Mouse (Mus musculus) adrenal gland, adult 18-20 months (tissue): ENCODE data around the gene Gm13691. TPM values are rescaled to one million over a fixed set of nuclear protein-coding genes. Genes with fewer than 3 reads are reported as not detected.
"Not testable (repeated sequence)": the region's sequence is repeated elsewhere in the genome, so short reads cannot be mapped to it uniquely, and the experiment has no call there.

Experiments
- DNase-seq, 2 experiments: peaks; one replicate each; pipeline ENCODE4 v3.0.0; 2021 to 2022; ENCODE audit warnings: low spot score in 2 of 2
- total RNA-seq, 2 experiments: library from RNA; stranded (reverse); gene quantifications; 1 replicate in 1 of 2; 2 replicates in 1 of 2; pipeline ENCODE4 v1.2.3; 2021

Gm13691 gene
- total RNA-seq, 2 experiments from 2014 or later, result 1.3 to 1.4 TPM

GRCm38 (mm10) chr2:84032505-84032904 lies 42.2 kb downstream of the Gm13691 start:
- no peak for DNase-seq

GRCm38 (mm10) chr2:84035997-84036396 lies 45.6 kb downstream of the Gm13691 start:
- no peak for DNase-seq

GRCm38 (mm10) chr2:84037304-84037703 lies 47.0 kb downstream of the Gm13691 start:
- DNase-seq, result no peak

GRCm38 (mm10) chr2:84037943-84038342 lies 47.6 kb downstream of the Gm13691 start:
- DNase-seq, result not testable (repeated sequence)

GRCm38 (mm10) chr2:84039277-84039676 lies 48.9 kb downstream of the Gm13691 start:
- no peak for DNase-seq

Other genes starting within 250 kb of the Gm13691 start
- gene Fam171b, start 177.9 kb upstream of the Gm13691 start, total RNA-seq, result 1 to 10 TPM; 4.5 to 5.5 TPM
- gene Zswim2, start 49.3 kb upstream of the Gm13691 start, total RNA-seq, result not detected
- gene Gm13698, start 34.9 kb upstream of the Gm13691 start, total RNA-seq, result 1 to 10 TPM; 1.3 to 1.4 TPM
- gene Gm13693, start 29.1 kb upstream of the Gm13691 start, total RNA-seq, result 1 to 10 TPM; 1.3 to 1.4 TPM
- not detected for gene Gm13695, start 23.2 kb upstream of the Gm13691 start, total RNA-seq
- gene Gm13696, start 17.4 kb upstream of the Gm13691 start, total RNA-seq, result 1 to 10 TPM; 1.3 to 1.4 TPM
- 1 to 10 TPM; 1.3 to 1.4 TPM for gene Gm13694, start 11.6 kb upstream of the Gm13691 start, total RNA-seq
- 1 to 10 TPM; 1.3 to 1.4 TPM for gene Gm13697, start 5.8 kb upstream of the Gm13691 start, total RNA-seq